Mouse (Mus musculus) stomach, postnatal 0 days (tissue): ENCODE data around the gene Baiap2.

Experiments used
- CTCF ChIP-seq: IDR thresholded peaks from 2 replicates; pipeline ENCODE4 v1.5.1; 2016; ENCODE audit warnings: antibody characterized with exemption, low read depth, mild to moderate bottlenecking, moderate library complexity
- EP300 ChIP-seq: optimal IDR thresholded peaks from 2 replicates; pipeline ENCODE3; 2016; ENCODE audit warnings: antibody characterized with exemption

DNA sequence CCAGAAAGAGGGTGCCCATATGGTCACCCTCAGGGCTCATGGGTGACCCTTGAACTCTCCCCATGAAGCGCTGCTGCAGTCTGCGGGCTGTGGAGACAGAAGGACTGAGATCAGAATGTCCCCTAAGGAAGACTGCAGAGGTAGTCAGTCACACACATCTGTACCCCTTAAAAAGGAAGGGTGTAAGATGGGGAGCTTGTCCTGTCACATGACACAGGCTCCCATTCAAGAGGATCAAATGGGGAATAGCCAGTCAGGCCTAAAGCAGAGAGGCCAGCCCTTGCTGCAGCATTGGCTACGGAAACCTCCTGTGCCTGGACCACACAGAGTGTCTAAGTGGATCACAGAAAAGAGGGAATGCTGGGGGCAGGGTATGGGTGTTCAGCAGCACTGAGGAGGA lies 90.9 kb downstream of the Baiap2 start:
- TF ChIP-seq CTCF = no peak
- TF ChIP-seq EP300 = no peak
